Mouse (Mus musculus) thymus, postnatal 25 days (tissue): ENCODE results near the gene Stip1.
"Not testable (repeated sequence)": the region's sequence is repeated elsewhere in the genome, so short reads cannot be mapped to it uniquely, and the experiment has no call there.

Experiments
- DNase-seq: peaks from one replicate; pipeline ENCODE4 v3.0.0; 2022

The Stip1 gene

DNA sequence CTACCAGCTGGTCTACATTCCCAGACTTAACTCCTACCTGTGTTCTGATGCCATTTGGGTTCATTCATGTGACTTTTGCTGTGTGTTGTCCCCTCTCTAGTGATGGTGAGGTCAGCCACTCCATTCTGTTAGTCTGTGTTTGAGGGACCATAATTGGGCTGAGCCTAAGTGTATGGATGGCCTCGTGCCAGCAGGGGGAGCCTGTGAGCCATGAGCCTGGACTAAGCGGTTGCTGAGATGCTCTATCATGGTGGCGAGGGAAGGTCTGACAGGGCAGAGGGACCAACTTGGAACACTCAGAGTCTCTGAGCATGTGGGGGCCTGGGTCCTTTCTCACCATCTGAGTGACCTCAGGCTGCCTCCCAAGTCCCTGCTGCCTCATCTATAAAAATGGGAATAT, 24.8 kb upstream of the Stip1 start:
- DNase-seq: peak; percentile 87

- no peak for DNase-seq
Measured at GRCm38 (mm10) chr19:7062916-7063315, 23.1 kb upstream of the Stip1 start.

DNA sequence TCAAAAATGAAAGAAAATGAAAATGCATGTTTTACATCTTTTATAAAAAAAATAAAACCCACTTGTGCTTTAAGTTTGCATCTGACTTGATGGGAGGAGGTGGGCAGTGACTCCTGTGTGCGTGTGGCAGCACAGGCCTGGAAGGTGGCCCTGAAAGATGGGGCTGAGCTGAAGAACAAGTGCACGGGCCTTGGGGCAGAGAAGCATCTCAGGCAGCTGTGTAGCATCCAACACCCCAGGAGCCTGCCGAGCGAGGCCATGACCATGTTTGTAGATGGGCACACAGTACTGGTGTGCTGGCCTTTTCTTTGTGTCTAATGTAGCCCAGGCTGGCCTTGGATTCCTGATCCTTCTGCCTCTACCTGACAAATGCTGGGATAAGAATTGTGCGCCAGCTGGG, 22.3 kb upstream of the Stip1 start:
- DNase-seq: no peak

DNA sequence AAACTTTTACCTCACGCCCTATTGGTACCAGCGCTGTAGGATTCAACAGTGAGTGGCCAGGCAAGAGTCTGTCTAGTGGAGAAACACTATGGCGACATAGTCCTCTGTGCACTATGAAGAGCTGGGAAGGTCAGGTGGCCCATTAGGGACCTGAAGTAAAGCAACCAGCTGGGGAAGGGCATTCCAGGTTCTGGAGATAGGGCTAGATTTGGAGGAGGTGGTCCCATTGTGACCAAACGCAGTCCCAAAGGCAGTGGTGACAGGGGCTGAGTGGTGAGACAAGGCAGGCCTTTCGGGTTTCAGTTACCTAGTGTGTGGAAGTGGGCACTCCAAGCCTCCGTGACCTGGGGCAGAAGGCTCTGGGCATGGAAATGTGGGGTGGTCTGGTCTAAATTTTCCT, 18.8 kb upstream of the Stip1 start:
- DNase-seq: no peak

GRCm38 (mm10) chr19:7057722-7058207, 18.0 kb upstream of the Stip1 start:
- peak; percentile 59 for DNase-seq

- DNase-seq: no peak
Measured at GRCm38 (mm10) chr19:7057126-7057721, 17.5 kb upstream of the Stip1 start.

- peak; percentile 77 for DNase-seq
Measured at GRCm38 (mm10) chr19:7056248-7057087, 16.7 kb upstream of the Stip1 start, which contains the start of gene Macrod1. TSS of gene Macrod1 (plus strand) at chr19:7056810.

- no peak for DNase-seq
Measured at GRCm38 (mm10) chr19:7055173-7055572, 15.4 kb upstream of the Stip1 start.

GRCm38 (mm10) chr19:7054772-7055171, 15.0 kb upstream of the Stip1 start:
- no peak for DNase-seq

DNA sequence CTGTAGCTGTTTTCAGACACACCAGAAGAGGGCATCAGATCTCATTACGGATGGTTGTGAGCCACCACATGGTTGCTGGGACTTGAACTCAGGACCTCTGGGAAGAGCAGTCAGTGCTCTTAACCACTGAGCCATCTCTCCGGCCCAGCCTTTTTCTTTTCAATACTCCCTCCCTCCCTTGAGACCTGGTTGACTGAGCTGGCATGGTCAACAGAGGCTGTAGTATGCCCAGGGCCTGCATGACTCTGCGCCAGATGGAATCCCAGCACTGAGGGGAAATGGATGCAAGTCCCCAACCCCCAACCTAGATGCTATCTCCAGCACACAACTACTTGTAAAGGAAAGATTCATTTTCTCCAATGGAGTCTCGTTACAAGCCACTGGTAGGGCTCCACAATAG, 13.6 kb upstream of the Stip1 start:
- not testable (repeated sequence) for DNase-seq

- no peak for DNase-seq
Measured at GRCm38 (mm10) chr19:7044706-7045105, 4.9 kb upstream of the Stip1 start.

DNA sequence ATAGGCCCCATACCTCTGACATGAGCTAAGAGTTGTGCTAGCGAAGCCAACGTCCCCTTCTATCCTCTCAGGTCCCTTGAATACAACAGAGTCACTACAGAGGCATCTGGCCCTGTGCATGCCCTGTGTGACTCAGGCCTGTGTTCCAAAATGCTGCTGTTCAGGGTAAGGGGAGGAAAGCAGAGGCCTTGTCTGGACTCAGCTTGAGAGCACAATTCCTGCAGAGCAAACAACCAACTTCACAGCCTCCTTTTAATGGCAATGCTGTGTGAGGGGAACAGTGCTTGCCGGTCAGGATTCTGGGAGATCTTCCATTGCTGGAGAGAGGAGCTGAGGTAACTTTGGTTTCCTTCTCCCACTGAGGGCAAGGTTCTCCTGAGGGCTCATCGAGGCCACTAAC, 4.5 kb upstream of the Stip1 start:
- DNase-seq: no peak

GRCm38 (mm10) chr19:7041171-7041570, 1.4 kb upstream of the Stip1 start:
- DNase-seq: no peak

GRCm38 (mm10) chr19:7040637-7041130, 917 bp upstream of the Stip1 start:
- no peak for DNase-seq

DNA sequence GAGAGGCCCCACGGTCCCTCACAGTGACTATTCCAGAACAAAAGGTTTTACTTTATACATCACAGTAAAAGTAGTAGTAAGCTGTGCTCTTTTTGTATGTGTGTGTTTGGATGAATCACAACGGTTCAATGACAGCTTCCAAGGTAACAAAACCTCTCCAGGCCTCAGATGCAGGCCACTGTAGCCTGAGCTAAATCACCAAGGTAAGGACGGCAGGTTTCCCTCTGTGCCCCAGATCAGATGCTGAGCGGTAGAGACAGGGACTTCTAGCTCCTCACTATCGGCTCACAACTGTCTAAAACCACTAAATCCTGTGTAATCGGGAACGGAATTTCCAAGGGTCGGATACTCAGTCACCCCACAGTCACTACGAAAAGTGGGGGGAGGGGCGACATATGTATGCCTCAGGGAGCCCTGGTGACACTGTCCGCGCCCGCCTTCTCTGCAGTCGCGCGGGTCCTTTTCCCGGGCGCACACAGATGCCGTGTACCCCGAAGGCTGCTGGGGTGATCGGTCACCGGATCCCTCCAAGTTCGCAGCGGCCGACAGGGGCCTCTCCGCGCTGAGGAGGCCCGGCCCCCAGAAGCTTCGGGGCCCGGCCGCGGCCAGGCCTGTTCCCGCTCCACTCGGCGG, 563 bp downstream of the Stip1 start:
- DNase-seq: peak; percentile 64

GRCm38 (mm10) chr19:7034006-7034405, 5.8 kb downstream of the Stip1 start:
- DNase-seq: no peak

DNA sequence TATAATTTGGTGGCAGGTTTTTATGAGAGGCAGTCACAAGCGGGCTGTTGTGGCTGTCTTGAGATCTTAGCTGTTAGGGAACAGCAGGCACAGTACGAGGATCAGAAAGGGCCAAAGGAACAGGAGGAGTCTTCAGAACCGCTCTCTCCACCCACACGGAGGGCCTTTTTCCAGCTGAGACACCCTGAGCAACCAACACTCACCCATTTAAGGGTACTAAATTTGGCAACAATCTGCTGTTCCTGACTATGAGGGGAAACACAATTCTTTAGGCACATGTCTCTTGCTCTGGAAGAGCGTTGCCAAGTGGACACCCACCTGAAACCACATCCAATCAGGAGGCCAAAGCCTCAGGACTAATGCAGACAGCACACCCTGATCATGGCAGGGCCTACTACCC, 10.2 kb downstream of the Stip1 start:
- no peak for DNase-seq

DNA sequence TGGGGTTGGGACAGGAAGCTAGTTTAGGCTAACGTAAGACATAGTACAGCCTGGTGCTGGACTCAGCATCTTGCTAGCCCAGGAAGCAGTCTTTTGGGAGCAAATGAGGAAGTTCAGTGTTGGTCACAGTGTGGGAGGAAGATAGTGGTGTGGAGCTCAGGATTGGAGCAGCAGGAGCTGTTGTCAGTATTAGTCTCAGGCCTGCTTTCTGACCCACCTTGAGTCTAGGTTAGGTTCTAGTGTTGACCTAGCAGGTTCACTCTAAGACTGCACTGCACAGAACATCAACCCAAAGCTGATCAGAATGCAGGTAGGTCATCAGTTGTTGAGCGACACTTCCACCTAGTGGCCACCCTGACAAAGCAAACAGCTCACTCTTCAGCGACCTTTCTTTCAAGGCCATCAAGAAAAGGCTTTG, 19.5 kb downstream of the Stip1 start:
- DNase-seq: peak; percentile 81

- DNase-seq: peak; percentile 87
Measured at GRCm38 (mm10) chr19:7019191-7019590, 20.6 kb downstream of the Stip1 start, which contains the start of gene Fermt3. TSS of gene Fermt3 (minus strand) at chr19:7019469.

DNA sequence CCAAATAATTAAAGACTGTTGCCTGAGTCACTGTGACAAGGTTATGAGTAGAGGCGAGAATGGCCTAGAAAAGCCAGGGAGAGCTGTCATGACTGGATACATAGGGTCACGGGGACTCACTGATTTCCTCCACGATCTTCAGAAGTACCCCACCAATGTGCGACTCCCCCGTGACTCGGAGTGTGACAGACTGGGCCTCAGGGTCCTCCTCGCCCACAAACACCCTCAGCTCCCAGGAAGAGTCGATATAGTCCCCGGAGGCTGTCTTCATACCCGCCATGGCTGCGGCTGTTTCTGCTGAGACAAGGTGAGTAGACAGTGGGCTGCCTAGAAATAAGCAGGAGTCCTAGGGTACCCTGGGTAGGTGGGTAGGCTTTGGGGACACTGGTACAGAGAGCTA, 21.2 kb downstream of the Stip1 start:
- DNase-seq: peak; percentile 46

DNA sequence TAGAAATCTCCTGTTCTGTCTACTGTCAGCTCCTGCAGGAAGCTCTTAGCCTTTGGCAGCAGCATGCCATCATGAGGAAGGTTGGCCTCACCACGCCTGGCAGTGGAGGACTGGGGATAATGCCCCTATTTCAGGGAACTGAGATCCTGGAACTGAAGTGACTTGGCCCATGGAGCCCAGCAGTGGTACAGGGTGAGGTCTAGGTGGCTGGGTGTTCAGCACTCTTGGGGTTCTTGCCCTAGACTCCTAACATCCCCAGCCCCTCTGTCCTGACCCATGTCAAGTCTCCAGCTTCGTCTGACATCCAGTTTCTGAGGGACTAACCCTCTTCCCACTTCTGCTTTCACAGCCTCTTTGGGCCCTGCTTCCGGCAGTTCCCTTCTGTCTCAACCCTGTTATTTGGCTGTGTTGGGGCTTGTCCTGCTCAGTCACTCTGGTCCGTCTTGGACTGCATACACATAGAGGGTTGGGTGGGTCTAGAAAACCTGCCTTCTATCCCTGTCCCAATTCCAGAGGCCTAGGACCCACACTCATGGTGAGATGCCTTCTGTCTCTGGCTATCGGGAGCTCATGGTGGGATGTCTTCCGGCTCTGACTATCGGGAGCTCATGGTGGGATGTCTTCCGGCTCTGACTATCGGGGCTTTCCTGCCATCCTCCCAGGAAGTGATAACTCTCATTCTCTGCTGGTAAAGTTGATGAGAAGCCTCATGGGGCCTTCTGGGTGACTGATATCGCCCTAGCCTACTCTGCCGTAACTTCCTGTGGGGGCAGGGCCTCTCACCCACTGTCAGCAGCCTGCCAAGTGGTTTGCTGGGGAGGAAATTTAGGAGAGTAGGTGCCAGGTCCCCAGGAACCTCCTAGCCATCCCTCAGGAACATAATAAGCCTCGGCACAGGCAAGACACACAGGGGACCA, 22.0 kb downstream of the Stip1 start:
- DNase-seq: peak; percentile 66

- no peak for DNase-seq
Measured at GRCm38 (mm10) chr19:7014481-7015135, 25.2 kb downstream of the Stip1 start.
